Mouse (Mus musculus) adrenal gland, adult 10 weeks (tissue): ENCODE measurements around the gene Casp4. TPM values are rescaled to one million over a fixed set of nuclear protein-coding genes. Genes with fewer than 3 reads are reported as not detected.

Source experiments
- polyA plus RNA-seq: library from polyadenylated mRNA; stranded (reverse); fragments of 350-450 nt; fragmentation: Illumina TruSeq; extraction: RNeasy Lipid Tissue Mini Kit (QIAGEN cat#74804); gene quantifications from one replicate; pipeline ENCODE4 v1.2.3, GENCODE M21; 2014; ENCODE audit warnings: low read depth, low replicate concordance

The Casp4 gene
- 7.3 TPM for polyA plus RNA-seq

GRCm38 (mm10) chr9:5308561-5308960 lies at the start of gene Casp4:
Gene Casp4 (plus strand): TSS chr9:5308828.

GRCm38 (mm10) chr9:5298329-5299131 lies 10.1 kb upstream of the Casp4 start, which contains the start of gene Casp1:
Gene Casp1 (plus strand): TSS chr9:5298517.

GRCm38 (mm10) chr9:5345291-5345898 lies 36.8 kb downstream of the Casp4 start, which contains the start of gene Casp12:
Gene Casp12 (plus strand): TSS chr9:5345430.

Other genes starting within 250 kb of the Casp4 start
- gene Casp1, start 10.3 kb upstream of the Casp4 start, polyA plus RNA-seq, result 12.4 TPM
- 223 TPM for gene Casp12, start 36.6 kb downstream of the Casp4 start, polyA plus RNA-seq